Mouse (Mus musculus) ES-E14 (cell line): ENCODE measurements around the gene Klhl13. TPM values are rescaled to one million over a fixed set of nuclear protein-coding genes. Genes with fewer than 3 reads are reported as not detected.

Experiments used
- DNase-seq: peaks from one replicate; pipeline ENCODE4 v3.0.0-alpha.2; 2013; ENCODE audit warnings: low read depth, low spot score
- H3K27ac ChIP-seq: 2 replicates; pipeline ENCODE4 v1.5.1; 2012; ENCODE audit warnings: low read depth, mild to moderate bottlenecking, low read length, moderate library complexity, mixed read lengths; ENCODE audit not compliant: poor library complexity, insufficient read depth, severe bottlenecking
- H3K36me3 ChIP-seq: 2 replicates; pipeline ENCODE4 v1.6.1; 2012; ENCODE audit warnings: mild to moderate bottlenecking, low read length, moderate library complexity, mixed read lengths; ENCODE audit not compliant: control insufficient read depth, poor library complexity, insufficient read depth, severe bottlenecking
- H3K4me1 ChIP-seq, 2 experiments: fragments of 150-350 bp in 1 of 2; sonication (generic) in 1 of 2; 2 replicates each; pipeline ENCODE4 v1.6.1; 2012; ENCODE audit warnings: low read length in 2 of 2, mild to moderate bottlenecking in 1 of 2, mixed read lengths in 1 of 2; ENCODE audit not compliant: control insufficient read depth in 2 of 2, insufficient read depth in 2 of 2, poor library complexity in 1 of 2
- H3K4me3 ChIP-seq, 2 experiments: fragments of 150-350 bp in 1 of 2; sonication (generic) in 1 of 2; 2 replicates each; pipeline ENCODE4 v1.5.1; 2012; ENCODE audit warnings: low read length in 2 of 2, low read depth in 1 of 2, mild to moderate bottlenecking in 1 of 2, mixed read lengths in 1 of 2; ENCODE audit not compliant: insufficient read depth in 1 of 2, poor library complexity in 1 of 2, severe bottlenecking in 1 of 2
- H3K9ac ChIP-seq: 2 replicates; pipeline ENCODE4 v1.6.1; 2012; ENCODE audit warnings: low read depth, mild to moderate bottlenecking, low read length, mixed read lengths; ENCODE audit not compliant: poor library complexity, insufficient read depth, severe bottlenecking
- H3K9me3 ChIP-seq: fragments of 150-350 bp; sonication (generic); 2 replicates; pipeline ENCODE4 v1.6.1; 2012; ENCODE audit warnings: low read depth, mild to moderate bottlenecking, low read length; ENCODE audit not compliant: control insufficient read depth, insufficient read depth
- CHD2 ChIP-seq: IDR thresholded peaks from 2 replicates; pipeline ENCODE4 v1.6.1; 2014; ENCODE audit warnings: mild to moderate bottlenecking, low read depth, low read length, inconsistent platforms
- HCFC1 ChIP-seq: IDR thresholded peaks from 2 replicates; pipeline ENCODE4 v1.6.1; 2012; ENCODE audit warnings: low read length, inconsistent platforms, borderline replicate concordance; ENCODE audit not compliant: insufficient read depth
- MAFK ChIP-seq: IDR thresholded peaks from 2 replicates; pipeline ENCODE4 v1.6.1; 2014; ENCODE audit warnings: mild to moderate bottlenecking, low read depth, low read length, inconsistent platforms; ENCODE audit not compliant: insufficient read depth
- ZC3H11A ChIP-seq: IDR thresholded peaks from 2 replicates; pipeline ENCODE4 v1.6.1; 2012; ENCODE audit warnings: low read depth, mild to moderate bottlenecking, inconsistent platforms, low read length, borderline replicate concordance
- ZNF384 ChIP-seq: IDR thresholded peaks from 2 replicates; pipeline ENCODE4 v1.6.1; 2012; ENCODE audit warnings: low read depth, low read length, inconsistent platforms
- in situ Hi-C, 2 experiments: fragments of 600-800 bp; cut with MboI; formaldehyde crosslinking; loops; one replicate each; pipeline ENCODE4 v1.15.1; 2025; ENCODE audit warnings: low sequenced_read_pairs in 2 of 2, inconsistent platforms in 1 of 2; ENCODE audit not compliant: unreplicated experiment in 2 of 2
- total RNA-seq: library from RNA; depleted of rRNA; stranded (reverse); fragments of 300-350 nt; gene quantifications from 2 replicates; pipeline ENCODE4 v1.2.3, GENCODE M21; 2012

Klhl13 gene
- total RNA-seq, 1 experiment: 207 TPM

GRCm38 (mm10) chrX:23285442-23285817 lies 79.5 kb downstream of the Klhl13 start:
- in situ Hi-C loops: no loop called here
- Histone ChIP-seq H3K9ac (no peak overlapping the region), H3K9me3 (no peaks in the 10 kb centered on the region), H3K4me3 (no peak overlapping the region), H3K4me1 (no peaks in the 10 kb centered on the region), H3K36me3 (no peaks in the 10 kb centered on the region), H3K27ac (no peak overlapping the region)
- no peak for TF ChIP-seq ZNF384
- TF ChIP-seq ZC3H11A: no peak
- no peak for TF ChIP-seq MAFK
- TF ChIP-seq HCFC1: no peak
- TF ChIP-seq CHD2: no peak
- DNase-seq: no peak

GRCm38 (mm10) chrX:23284530-23285441 lies 80.1 kb downstream of the Klhl13 start:
- no peak overlapping the region for H3K9ac ChIP-seq
- in situ Hi-C loops: no loop called here
- TF ChIP-seq ZC3H11A (no peak), ZNF384 (no peak), MAFK (no peak), HCFC1 (no peak), CHD2 (no peak)
- no peaks in the 10 kb centered on the region for H3K9me3 ChIP-seq
- DNase-seq: no peak
- H3K27ac ChIP-seq: no peak overlapping the region
- no peak overlapping the region for H3K4me3 ChIP-seq
- H3K36me3 ChIP-seq: no peaks in the 10 kb centered on the region
- no peaks in the 10 kb centered on the region for H3K4me1 ChIP-seq

DNA sequence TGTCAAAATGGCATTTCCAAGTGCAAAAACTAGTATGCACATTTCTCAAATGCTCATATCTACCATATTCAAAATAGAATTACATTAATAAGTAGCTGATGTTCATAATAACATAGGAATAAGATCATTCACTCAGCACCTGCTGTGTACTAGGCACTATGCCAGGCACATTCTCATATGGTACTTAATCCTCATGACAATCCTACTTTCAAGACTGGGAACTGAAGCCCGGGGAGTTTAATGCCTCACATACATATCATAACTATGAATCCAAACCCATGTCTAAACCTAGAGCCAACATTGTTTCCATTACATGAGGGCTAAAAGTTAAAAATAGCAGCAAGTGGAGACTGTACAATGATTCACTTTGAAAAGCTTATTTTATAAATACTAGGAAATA lies 97.3 kb downstream of the Klhl13 start:
- in situ Hi-C loops: no loop called here
- Histone ChIP-seq H3K36me3 (no peaks in the 10 kb centered on the region), H3K9ac (no peak overlapping the region), H3K27ac (no peak overlapping the region), H3K4me1 (no peaks in the 10 kb centered on the region), H3K4me3 (no peak overlapping the region), H3K9me3 (no peaks in the 10 kb centered on the region)
- no peak for DNase-seq
- no peak for TF ChIP-seq CHD2
- no peak for TF ChIP-seq HCFC1
- TF ChIP-seq MAFK: no peak
- no peak for TF ChIP-seq ZNF384
- no peak for TF ChIP-seq ZC3H11A

GRCm38 (mm10) chrX:23248752-23249151 lies 116.1 kb downstream of the Klhl13 start:
- Histone ChIP-seq H3K9me3 (no peaks in the 10 kb centered on the region), H3K4me1 (no peaks in the 10 kb centered on the region), H3K36me3 (no peaks in the 10 kb centered on the region), H3K4me3 (no peak overlapping the region), H3K27ac (no peak overlapping the region), H3K9ac (no peak overlapping the region)
- no peak for TF ChIP-seq ZNF384
- TF ChIP-seq MAFK: no peak
- TF ChIP-seq CHD2: no peak
- TF ChIP-seq ZC3H11A: no peak
- no peak for TF ChIP-seq HCFC1
- in situ Hi-C loops: no loop called here
- DNase-seq: no peak
